23 mouse cellular contexts compared by ENCODE assay signal in the genomic region with DNA sequence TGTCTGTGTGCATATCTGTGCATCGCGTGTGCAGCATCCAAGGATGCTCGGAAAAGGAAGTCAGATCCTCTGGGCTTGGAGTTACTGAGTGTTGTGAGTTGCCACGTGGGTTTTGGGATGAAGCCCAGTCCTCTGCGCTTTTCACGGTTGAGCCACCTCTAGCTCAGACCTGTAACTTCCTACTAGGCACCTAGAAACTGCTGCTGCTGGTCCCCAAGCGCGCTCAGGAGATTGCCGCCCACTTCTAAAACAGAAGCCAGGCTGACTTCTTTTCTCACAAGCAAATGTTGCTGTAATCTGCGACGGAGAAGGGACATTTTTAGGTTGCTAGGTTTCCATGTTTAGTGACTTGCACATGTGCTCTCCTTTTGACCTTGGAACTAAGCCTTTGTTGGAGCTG. TPM values are rescaled to one million over a fixed set of nuclear protein-coding genes. Genes with fewer than 3 reads are reported as not detected.
DNase-seq lines count a peak whose midpoint lies in the region; ATAC-seq and TF ChIP-seq lines count a peak whose summit lies in the region.
"Had no signal": no experiment of that assay in that cellular context is flagged by ENCODE, and none has a peak within 500 bp of the region (broad histone marks: within the 10 kb centered on the region; RNA-seq: fewer than 3 reads in every experiment).

No protein-coding gene starts in this region.

- no peak for TF ChIP-seq EP300 in stomach, postnatal 0 days (optimal IDR thresholded peaks at IDR 0.05)

- peaks cover 24% of the 10 kb centered on the region for H3K36me3 ChIP-seq in limb, embryonic 13.5 days
- no peaks in the 10 kb centered on the region; the same call in 1 of the 2 replicates for H3K36me3 ChIP-seq in stomach, postnatal 0 days (ENCODE audit: control insufficient read depth, insufficient read depth, low read length)
- H3K36me3 ChIP-seq: liver, embryonic 13.5 days had no signal

- H3K4me2 ChIP-seq in limb, embryonic 13.5 days (replicated peaks): 0 out of 2 replicates have a peak overlapping the region, but pooled peaks have one; percentile 77
- H3K4me2 ChIP-seq in stomach, postnatal 0 days (replicated peaks; ENCODE audit: low read depth): peak overlapping the region; percentile 43
- H3K4me2 ChIP-seq: liver, embryonic 13.5 days had no signal

- intact Hi-C loops in left cerebral cortex, adult 2 months (cut with DNase I): loop anchor here (2.0 kb wide), 1 partner anchor 86 kb away; the partner anchor contains the start of genes Fbxo9 and Ick
- intact Hi-C loops in left cerebral cortex, postnatal 4 days (cut with DNase I): no loop called here

- no peaks in the 10 kb centered on the region for H3K9me3 ChIP-seq in limb, embryonic 13.5 days
- no peaks in the 10 kb centered on the region for H3K9me3 ChIP-seq in stomach, postnatal 0 days (ENCODE audit: control insufficient read depth, low read length)
- H3K9me3 ChIP-seq: embryonic facial prominence, embryonic 10.5 days; heart, embryonic 10.5 days; liver, embryonic 13.5 days had no signal

- H3K4me1 ChIP-seq in limb, embryonic 13.5 days: peaks cover 42% of the 10 kb centered on the region
- H3K4me1 ChIP-seq in stomach, postnatal 0 days (replicated peaks; ENCODE audit: control insufficient read depth, insufficient read depth): 0 out of 2 replicates have a peak, but pooled peaks cover 2% of the 10 kb centered on the region

- no peak overlapping the region for H3K4me3 ChIP-seq in left cerebral cortex, adult 2 months
- H3K4me3 ChIP-seq in limb, embryonic 13.5 days: no peak overlapping the region
- peak overlapping the region; percentile 8; the same call in 1 of the 2 replicates for H3K4me3 ChIP-seq in stomach, postnatal 0 days (ENCODE audit: low read depth, low read length)
- H3K4me3 ChIP-seq: embryonic facial prominence, embryonic 10.5 days; erythroblast, embryonic 14.5 days; heart, embryonic 10.5 days; liver, embryonic 13.5 days had no signal

- DNase-seq in left cerebral cortex, adult 2 months (ENCODE audit: extremely low spot score in 1 of 2, low spot score in 2 of 2): peak; percentile 28 to 42
- no peak for DNase-seq in left cerebral cortex, postnatal 4 days
- DNase-seq in brain, adult 2 months (ENCODE audit: low read depth, low spot score): peak; percentile 62
- no peak for DNase-seq in stomach, postnatal 0 days (ENCODE audit: low spot score)
- no peak for DNase-seq in liver
- no peak for DNase-seq in kidney, adult 8-10 months
- DNase-seq: forebrain, postnatal 0 days; gastrocnemius, postnatal 25 days; kidney, adult 18-20 months; kidney, postnatal 4 days; liver, embryonic 13.5 days; thymus, adult 18-20 months had no signal

- 81% methylated on average over 11 of the region's 11 CpGs for WGBS in limb, embryonic 13.5 days
- 57% methylated on average over 11 of the region's 11 CpGs for WGBS in stomach, postnatal 0 days

- no peak for TF ChIP-seq CTCF in left cerebral cortex, adult 2 months (IDR thresholded peaks at IDR 0.05)
- no peak for TF ChIP-seq CTCF in stomach, postnatal 0 days (IDR thresholded peaks at IDR 0.05; ENCODE audit: low read depth)

- ATAC-seq in limb, embryonic 13.5 days (ENCODE audit: low FRiP score, low read depth): no peak
- ATAC-seq in stomach, postnatal 0 days (ENCODE audit: low FRiP score, low TSS enrichment): no peak
- ATAC-seq: CD4-positive, CD25-positive, alpha-beta regulatory T cell, adult 4 months; forebrain, postnatal 0 days; hindbrain, embryonic 16.5 days; midbrain, embryonic 16.5 days had no signal

- H3K27ac ChIP-seq in left cerebral cortex, adult 2 months: no peak overlapping the region
- no peak overlapping the region for H3K27ac ChIP-seq in limb, embryonic 13.5 days
- peak overlapping the region; percentile 65 for H3K27ac ChIP-seq in stomach, postnatal 0 days (replicated peaks)
- H3K27ac ChIP-seq: embryonic facial prominence, embryonic 10.5 days; heart, embryonic 10.5 days; liver, embryonic 13.5 days had no signal

- H3K9ac ChIP-seq in limb, embryonic 13.5 days: no peak overlapping the region; the same call in 1 of the 2 replicates
- H3K9ac ChIP-seq in stomach, postnatal 0 days (ENCODE audit: low read length): no peak overlapping the region; the same call in 1 of the 2 replicates
- H3K9ac ChIP-seq: forebrain, postnatal 0 days; liver, embryonic 13.5 days had no signal

- H3K27me3 ChIP-seq in limb, embryonic 13.5 days: peaks cover under 1% of the 10 kb centered on the region; the same call in 1 of the 2 replicates
- no peaks in the 10 kb centered on the region for H3K27me3 ChIP-seq in stomach, postnatal 0 days (ENCODE audit: control insufficient read depth, insufficient read depth, low read length)
- H3K27me3 ChIP-seq: liver, embryonic 13.5 days had no signal

RNA-seq across cellular contexts. Expression of gene Gsta4, which starts 12.5 kb away (rescaled TPM):
- total RNA-seq in left cerebral cortex, adult 2 months (2021): 10 to 100 TPM; 38.2 to 39.6 TPM
- 10 to 100 TPM in 1 of 2 experiments, 1 to 10 TPM in 1; 9.8 to 10.4 TPM for total RNA-seq in left cerebral cortex, postnatal 4 days (2021)
- 105 and 113 TPM in 2 replicates for polyA plus RNA-seq in limb, embryonic 13.5 days (2015; fragmentation: Nextera tagmentation; extraction: Ambion mirVana)
- polyA plus RNA-seq in stomach, postnatal 0 days (2015; fragmentation: Nextera tagmentation; extraction: Ambion mirVana): 1,515 and 1,656 TPM in 2 replicates

RNA-seq across cellular contexts. Expression of gene Gsta1, which starts 35.4 kb away (rescaled TPM):
- total RNA-seq in left cerebral cortex, adult 2 months (2021): not detected
- not detected for total RNA-seq in left cerebral cortex, postnatal 4 days (2021)
- polyA plus RNA-seq in limb, embryonic 13.5 days (2015; fragmentation: Nextera tagmentation; extraction: Ambion mirVana): not detected in 2 replicates
- 1,326 and 1,348 TPM in 2 replicates for polyA plus RNA-seq in stomach, postnatal 0 days (2015; fragmentation: Nextera tagmentation; extraction: Ambion mirVana)
- total RNA-seq: adrenal gland, adult 18-20 months; forebrain, postnatal 0 days; gastrocnemius, postnatal 25 days; megakaryocyte progenitor cell, adult 5-6 weeks had no signal
- polyA plus RNA-seq: CD4-positive, CD25-positive, alpha-beta regulatory T cell, adult 4 months; cerebellum, adult 2 months; embryonic facial prominence, embryonic 10.5 days; erythroblast, embryonic 14.5 days; forebrain, postnatal 0 days; heart, embryonic 10.5 days; hindbrain, embryonic 16.5 days; liver, embryonic 13.5 days; lung, embryonic 16.5 days; midbrain, embryonic 16.5 days had no signal

Comparison
In these comparisons a context has a peak if more than half of its experiments do, and no peak if none do; other contexts are left out.
1. DNase-seq: peak in left cerebral cortex, adult 2 months (2 of 2) and brain, adult 2 months (single experiment); none in left cerebral cortex, postnatal 4 days (single experiment), stomach, postnatal 0 days (single experiment), liver (single experiment) and kidney, adult 8-10 months (0 of 2).